Mouse (Mus musculus): ENCODE data around the gene Cux2.
A peak's percentile ranks its signal among the peaks of the same experiment; 100 is the strongest.

The Cux2 gene

GRCm38 (mm10) chr5:121837441-121838340 lies 212.2 kb downstream of the Cux2 start, which contains the start of gene Sh2b3:
Gene Sh2b3 (minus strand): TSS chr5:121837646.
- no peak for DNase-seq (ENCODE audit: low spot score in 2 of 2)

GRCm38 (mm10) chr5:121836692-121837415 lies 213.0 kb downstream of the Cux2 start:
- DNase-seq (ENCODE audit: low spot score in 2 of 2): peak; percentile 69 to 76

DNA sequence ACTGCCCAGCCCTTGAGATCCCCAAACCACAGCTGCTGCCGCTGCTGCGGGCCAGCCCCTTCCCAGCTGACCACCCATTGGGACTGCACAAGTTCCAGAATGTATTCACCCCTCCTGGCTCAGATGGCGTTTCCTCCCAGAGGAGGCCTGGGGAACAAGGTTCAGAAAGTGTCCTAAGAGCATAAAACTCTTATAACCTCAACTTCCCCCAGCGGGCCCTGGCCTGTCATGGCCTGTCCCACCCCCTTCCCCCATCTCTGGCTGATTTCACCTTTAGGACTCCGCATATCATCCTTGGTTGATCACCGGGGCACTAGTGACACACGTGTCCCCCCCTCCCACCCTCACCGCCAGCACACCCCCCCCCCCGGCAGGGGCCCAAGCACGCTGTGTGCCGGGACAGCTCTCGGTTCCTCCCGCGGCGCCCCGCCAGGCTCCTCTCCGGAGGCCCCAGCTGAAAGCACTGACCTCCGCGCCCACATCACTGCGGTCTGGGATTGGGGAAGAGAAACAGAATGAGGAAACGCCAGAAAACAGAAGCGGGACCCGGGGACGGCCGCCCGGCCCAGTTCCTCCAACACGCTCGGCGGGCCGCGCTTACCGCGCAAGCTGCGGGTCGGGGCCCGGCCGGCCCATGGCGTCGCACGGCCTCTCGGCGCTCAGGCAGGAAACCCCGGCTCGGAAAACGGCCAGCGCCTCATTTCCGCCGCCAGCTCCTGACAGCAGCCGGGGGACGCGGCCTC lies 213.8 kb downstream of the Cux2 start:
- no peak for DNase-seq (ENCODE audit: low spot score in 2 of 2)

DNA sequence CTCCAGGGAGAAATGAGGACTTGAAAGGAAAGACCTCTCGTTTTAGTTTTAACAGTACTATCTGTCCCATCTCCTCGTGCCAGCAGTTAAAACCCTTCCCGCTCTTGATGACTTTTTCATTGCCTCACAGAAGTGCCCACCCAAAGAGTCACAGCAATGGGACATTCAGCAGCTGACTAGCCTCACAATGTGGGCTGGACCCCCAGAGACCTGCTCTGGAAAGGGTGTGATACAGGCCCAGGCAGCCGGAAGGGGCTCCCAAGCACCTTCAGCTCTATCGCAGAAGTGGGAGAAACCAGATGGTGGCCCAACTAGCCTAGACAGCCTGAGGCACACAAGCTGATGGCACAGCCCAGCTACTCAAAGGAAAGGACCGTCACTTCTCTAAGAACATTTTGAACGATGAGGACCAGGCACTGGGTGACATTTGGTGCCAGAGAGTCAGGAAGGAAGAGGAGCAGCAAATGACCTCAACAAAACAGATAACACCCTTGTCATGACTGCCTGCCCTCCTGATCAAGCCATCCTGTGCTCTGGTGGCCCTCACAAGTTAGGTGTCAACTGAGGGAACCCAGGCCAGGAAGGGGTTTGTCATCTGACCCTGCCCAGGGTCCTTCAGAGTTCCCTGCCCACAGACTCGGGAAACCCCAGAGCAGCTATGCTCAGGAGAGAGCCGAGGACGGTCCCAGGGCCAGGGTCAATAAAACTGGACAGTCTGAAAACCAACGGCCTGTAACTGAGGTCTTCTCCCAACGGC lies 214.7 kb downstream of the Cux2 start:
- no peak for DNase-seq (ENCODE audit: low spot score in 2 of 2)

GRCm38 (mm10) chr5:121834241-121834606 lies 215.7 kb downstream of the Cux2 start:
- no peak for DNase-seq (ENCODE audit: low spot score in 2 of 2)

GRCm38 (mm10) chr5:121833572-121834240 lies 216.2 kb downstream of the Cux2 start:
- no peak for DNase-seq (ENCODE audit: low spot score in 2 of 2)

- no peak for DNase-seq (ENCODE audit: low spot score in 2 of 2)
Observed at GRCm38 (mm10) chr5:121833159-121833558, 216.7 kb downstream of the Cux2 start.

DNA sequence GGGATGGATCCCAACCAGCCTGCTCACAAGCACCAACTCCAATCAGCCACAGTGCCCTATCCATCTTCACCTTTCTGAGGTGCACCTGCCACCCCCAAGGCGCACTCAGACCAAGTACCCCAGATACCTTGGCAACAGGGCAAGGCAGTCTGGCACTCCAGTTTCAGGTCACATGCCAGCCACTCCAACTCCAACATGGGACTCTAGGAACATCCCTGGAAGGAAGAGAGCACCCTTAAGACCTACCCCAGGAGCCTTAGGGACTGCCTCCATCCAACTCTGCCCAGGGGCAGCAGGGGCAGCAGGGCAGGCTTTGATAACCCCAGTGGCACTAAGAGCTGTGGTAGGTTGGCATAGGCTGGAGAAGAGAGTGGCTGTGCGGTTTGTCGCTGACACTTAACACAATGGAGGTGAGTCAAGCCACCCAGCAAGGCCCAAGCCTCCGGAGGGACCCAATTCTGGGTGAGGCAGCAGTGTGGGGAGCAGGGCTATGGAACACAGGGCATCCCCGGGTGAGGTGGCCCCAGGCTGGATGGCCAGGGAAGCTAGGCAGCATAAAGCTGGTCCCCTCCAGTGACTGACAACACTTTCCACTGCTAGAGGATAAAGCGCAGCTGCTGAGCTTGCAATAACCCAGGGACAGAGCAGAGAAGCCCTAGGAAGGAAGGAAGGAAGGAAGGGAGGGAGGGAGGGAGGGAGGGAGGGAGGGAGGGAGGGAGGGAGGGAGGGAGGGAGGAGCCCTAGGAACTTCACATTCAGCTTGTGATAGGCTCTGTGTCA lies 217.3 kb downstream of the Cux2 start:
- DNase-seq (ENCODE audit: low spot score in 2 of 2): no peak

DNA sequence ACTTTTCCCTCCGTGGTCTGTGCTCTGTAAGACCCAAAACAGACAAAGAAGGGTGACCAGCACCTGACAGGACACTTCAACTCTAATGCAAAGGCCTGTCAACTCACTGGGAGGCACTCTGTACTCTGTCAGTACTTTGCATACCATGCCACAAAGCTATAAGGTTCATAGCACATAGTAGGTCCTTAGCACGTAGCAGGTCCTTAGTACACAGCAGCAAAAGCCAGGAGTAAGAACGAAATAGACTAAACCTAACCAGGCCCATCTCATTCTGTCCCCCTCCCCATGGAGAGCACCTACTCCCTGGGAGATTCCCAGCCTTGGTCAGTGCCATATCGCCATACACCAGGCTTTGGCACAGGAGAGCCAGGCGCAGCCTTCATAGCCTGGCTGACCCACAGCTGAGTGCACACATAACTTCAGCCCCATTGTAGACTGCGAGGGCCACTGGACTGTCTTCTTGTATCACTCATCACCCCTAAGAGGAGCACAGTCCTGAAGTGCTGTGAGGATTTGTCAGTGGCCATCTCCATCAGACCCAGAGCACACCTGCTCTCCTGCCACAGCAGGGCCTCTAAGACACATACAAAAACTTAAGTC lies 218.8 kb downstream of the Cux2 start:
- no peak for DNase-seq (ENCODE audit: low spot score in 2 of 2)

DNA sequence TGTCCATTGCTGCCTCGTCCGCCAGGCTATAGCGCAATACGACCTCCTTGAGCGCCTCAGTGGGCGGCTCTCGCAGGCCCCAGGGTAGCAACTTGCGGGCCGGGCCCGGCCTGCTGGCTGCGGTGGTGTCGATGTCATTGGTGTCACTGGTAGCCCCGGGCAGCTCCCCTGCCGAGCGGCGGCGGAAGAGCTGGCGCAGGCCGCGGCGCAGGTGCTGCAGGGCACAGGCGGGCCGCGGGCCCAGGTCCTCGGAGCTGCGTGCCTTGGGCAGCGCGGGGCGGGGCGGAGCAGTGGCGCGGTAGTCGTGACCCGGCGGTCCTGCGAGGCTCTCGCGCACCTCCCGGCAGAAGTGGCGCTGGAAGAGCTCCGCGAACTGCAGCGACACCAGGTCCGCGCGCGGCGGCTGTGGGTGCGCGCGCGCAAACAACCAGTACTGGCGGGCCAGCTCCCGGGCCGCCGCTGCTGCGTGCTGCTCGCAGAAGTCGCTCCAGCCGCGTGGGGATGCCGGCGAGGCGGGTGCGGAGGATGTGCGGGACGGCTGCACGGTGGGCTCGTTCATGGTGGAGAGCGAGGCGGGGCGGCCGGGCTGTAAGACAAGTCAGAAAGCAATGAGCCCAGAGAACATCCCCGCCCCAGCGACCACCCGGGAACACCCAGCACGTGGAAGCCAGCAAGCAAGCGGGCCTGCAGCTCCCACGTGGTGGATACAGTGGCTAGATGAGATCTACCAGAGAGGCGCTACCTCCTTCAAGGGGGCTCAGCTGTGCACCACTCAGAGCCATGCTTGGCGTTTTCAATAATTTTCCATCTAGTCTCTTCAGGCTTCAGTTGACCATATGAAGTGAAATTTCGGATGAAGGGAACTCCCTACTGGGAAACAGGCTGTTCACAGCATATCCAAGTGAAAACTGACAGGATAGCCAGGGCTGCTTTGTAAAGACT lies 221.1 kb downstream of the Cux2 start:
- DNase-seq (ENCODE audit: low spot score in 2 of 2): no peak

- no peak for DNase-seq (ENCODE audit: low spot score in 2 of 2)
Observed at GRCm38 (mm10) chr5:121827876-121828275, 222.0 kb downstream of the Cux2 start.

GRCm38 (mm10) chr5:121825606-121826005 lies 224.3 kb downstream of the Cux2 start:
- DNase-seq (ENCODE audit: low spot score in 2 of 2): no peak

DNA sequence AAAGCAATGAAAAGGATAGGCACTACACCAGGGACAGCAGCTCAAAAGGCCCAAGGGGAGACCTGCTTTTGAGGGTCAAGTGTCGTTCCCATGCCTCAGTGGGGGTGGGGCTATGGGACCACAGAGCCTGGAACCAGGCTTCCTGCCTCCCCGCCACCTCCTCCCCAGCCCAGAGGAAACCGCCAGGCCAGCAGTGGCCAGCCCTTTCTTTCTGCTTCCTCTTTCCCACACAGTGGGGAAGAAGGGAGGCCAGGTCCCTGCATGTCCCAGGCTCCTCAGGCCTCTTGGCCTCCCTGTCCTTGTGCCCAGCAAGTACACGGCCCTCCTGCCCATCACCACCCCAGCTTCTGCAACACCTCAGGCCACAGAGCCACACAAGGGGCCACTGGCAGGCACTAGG lies 225.8 kb downstream of the Cux2 start:
- DNase-seq (ENCODE audit: low spot score in 2 of 2): no peak

GRCm38 (mm10) chr5:121823668-121824067 lies 226.2 kb downstream of the Cux2 start:
- DNase-seq (ENCODE audit: low spot score in 2 of 2): no peak

DNA sequence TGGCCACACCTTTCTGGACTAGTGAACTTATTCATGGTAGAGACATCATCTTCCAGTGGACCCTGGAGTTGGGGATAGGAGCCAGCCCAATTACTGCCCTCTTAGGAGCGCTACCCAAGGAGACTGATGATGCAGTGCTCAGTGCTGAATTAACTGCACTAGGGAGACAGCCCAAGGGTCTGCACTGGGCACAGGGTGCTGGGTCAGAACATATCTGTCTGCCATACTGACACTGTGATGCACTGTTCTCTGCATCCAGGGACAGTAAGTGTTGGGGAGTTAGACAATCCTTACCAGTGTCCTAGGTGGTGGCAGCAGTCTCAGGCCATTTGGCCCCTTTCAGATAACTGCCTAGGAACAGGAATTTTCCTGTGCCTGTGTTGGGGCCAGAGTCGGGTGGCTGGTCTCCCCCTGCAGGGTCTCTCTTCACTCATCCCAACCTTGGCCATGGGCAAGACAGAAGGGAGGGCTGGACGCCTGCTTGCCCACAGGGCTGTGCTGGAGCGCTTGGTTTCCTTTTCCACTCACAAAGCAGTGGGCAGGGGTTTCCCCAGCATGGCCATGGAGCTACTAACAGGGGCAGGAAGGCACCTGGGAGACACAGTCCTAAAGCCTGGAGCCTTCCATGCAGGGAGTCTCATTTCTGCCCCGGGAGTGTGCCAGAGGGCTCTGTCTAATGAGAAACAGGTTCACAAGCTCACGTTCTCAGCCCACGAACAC lies 227.0 kb downstream of the Cux2 start:
- DNase-seq (ENCODE audit: low spot score in 2 of 2): no peak

GRCm38 (mm10) chr5:121821552-121821951 lies 228.3 kb downstream of the Cux2 start:
- DNase-seq (ENCODE audit: low spot score in 2 of 2): no peak

DNA sequence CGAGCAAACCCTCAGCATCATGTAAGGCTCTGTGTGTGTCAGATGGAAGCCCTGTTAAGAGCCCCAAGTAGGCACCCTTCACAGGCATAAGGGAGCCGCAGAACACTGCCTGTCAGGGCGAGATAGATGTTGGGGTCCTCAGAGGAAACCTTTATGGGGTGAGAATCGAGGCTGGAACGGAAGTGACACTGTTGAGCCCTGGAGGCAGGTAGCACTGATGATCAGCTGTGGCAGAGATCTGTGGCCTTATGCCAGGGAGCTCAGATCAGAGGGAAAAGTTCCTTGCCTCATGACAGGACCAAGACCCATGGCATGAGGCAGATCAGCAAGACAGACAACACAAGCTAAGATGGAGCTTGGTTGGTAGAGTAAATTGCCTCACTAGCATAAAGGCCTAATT lies 228.8 kb downstream of the Cux2 start:
- DNase-seq (ENCODE audit: low spot score in 2 of 2): no peak

- DNase-seq (ENCODE audit: low spot score in 2 of 2): no peak
Observed at GRCm38 (mm10) chr5:121820657-121821056, 229.2 kb downstream of the Cux2 start.
